9 mouse cellular contexts compared by ENCODE assay signal in the genomic region with DNA sequence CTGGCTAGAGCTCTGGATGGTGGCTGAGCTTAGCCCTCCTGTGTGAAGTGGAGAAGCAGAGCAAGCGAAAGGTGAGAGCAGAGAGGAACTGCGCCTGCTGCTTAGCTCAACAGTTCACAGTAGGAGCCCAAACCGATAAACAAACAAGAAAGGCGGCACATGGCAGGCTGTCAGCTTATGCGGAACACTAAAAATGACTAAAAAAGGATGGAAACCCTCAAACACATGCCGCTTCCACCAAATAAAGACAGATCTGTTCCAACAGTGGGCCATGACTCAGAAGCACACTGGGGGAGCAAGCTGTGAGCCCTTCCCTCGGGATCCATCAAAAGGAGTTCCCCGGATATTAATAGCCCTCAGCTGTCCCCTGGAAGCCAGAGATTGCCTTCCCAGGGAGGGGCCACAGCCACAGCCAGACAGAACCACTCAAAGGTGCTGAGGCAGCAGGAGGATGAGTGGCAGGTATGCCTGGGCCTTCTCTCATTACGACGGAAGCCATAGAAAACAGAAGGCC. TPM values are rescaled to one million over a fixed set of nuclear protein-coding genes. Genes with fewer than 3 reads are reported as not detected.
DNase-seq lines count a peak whose midpoint lies in the region; ATAC-seq and TF ChIP-seq lines count a peak whose summit lies in the region.
"Had no signal": no experiment of that assay in that cellular context is flagged by ENCODE, and none has a peak within 500 bp of the region (broad histone marks: within the 10 kb centered on the region; RNA-seq: fewer than 3 reads in every experiment).

No protein-coding gene starts in this region.

- WGBS in midbrain, embryonic 10.5 days: 37% methylated on average over 10 of the region's 10 CpGs
- 25% methylated on average over 10 of the region's 10 CpGs for WGBS in midbrain, embryonic 14.5 days
- 18% methylated on average over 10 of the region's 10 CpGs for WGBS in forebrain, embryonic 15.5 days
- WGBS in small intestine, adult 2 months: 53% methylated on average over 10 of the region's 10 CpGs

- H3K9ac ChIP-seq in midbrain, embryonic 14.5 days (replicated peaks; ENCODE audit: low read length): no peak overlapping the region
- no peak overlapping the region for H3K9ac ChIP-seq in forebrain, embryonic 15.5 days (replicated peaks)
- H3K9ac ChIP-seq: neural tube, embryonic 12.5 days had no signal

- H3K4me1 ChIP-seq in midbrain, embryonic 10.5 days: peaks cover 83% of the 10 kb centered on the region
- H3K4me1 ChIP-seq in midbrain, embryonic 14.5 days (ENCODE audit: control insufficient read depth, insufficient read depth, low read length): peaks cover 40% of the 10 kb centered on the region
- peaks cover 54% of the 10 kb centered on the region for H3K4me1 ChIP-seq in forebrain, embryonic 15.5 days
- H3K4me1 ChIP-seq in small intestine, adult 2 months (ENCODE audit: control insufficient read depth, insufficient read depth, insufficient read length, low read length): peaks cover 55% of the 10 kb centered on the region

- no peak for TF ChIP-seq CTCF in left cerebral cortex, adult 2 months (IDR thresholded peaks at IDR 0.05)
- TF ChIP-seq CTCF in small intestine, adult 2 months (IDR thresholded peaks at IDR 0.05; ENCODE audit: extremely low read depth, insufficient read length, insufficient replicate concordance, low read depth, low read length): no peak

- no peaks in the 10 kb centered on the region for H3K9me3 ChIP-seq in midbrain, embryonic 10.5 days (replicated peaks)
- H3K9me3 ChIP-seq in midbrain, embryonic 14.5 days (ENCODE audit: control insufficient read depth, low read length): no peaks in the 10 kb centered on the region
- no peaks in the 10 kb centered on the region for H3K9me3 ChIP-seq in forebrain, embryonic 15.5 days
- H3K9me3 ChIP-seq: neural tube, embryonic 12.5 days had no signal

- H3K27me3 ChIP-seq in midbrain, embryonic 10.5 days (ENCODE audit: low read depth, poor library complexity, severe bottlenecking): no peaks in the 10 kb centered on the region; the same call in 1 of the 2 replicates
- H3K27me3 ChIP-seq in midbrain, embryonic 14.5 days (ENCODE audit: control insufficient read depth, insufficient read depth, low read length): no peaks in the 10 kb centered on the region
- no peaks in the 10 kb centered on the region for H3K27me3 ChIP-seq in forebrain, embryonic 15.5 days
- no peaks in the 10 kb centered on the region for H3K27me3 ChIP-seq in small intestine, adult 2 months (ENCODE audit: control insufficient read depth, insufficient read depth, low read length)
- H3K27me3 ChIP-seq: neural tube, embryonic 12.5 days had no signal

- H3K27ac ChIP-seq in midbrain, embryonic 10.5 days (replicated peaks): peak overlapping the region; percentile 65
- H3K27ac ChIP-seq in midbrain, embryonic 14.5 days (replicated peaks; ENCODE audit: low read depth, low read length): no peak overlapping the region
- H3K27ac ChIP-seq in forebrain, embryonic 15.5 days (replicated peaks): peak overlapping the region; percentile 78
- peak overlapping the region; percentile 61 for H3K27ac ChIP-seq in left cerebral cortex, adult 2 months
- H3K27ac ChIP-seq in small intestine, adult 2 months (ENCODE audit: insufficient read depth, low read depth, low read length): peak overlapping the region; percentile 66
- H3K27ac ChIP-seq: neural tube, embryonic 12.5 days had no signal

- intact Hi-C loops in left cerebral cortex, adult 2 months (cut with DNase I): loop anchor here (2.0 kb wide), 1 partner anchor 19 kb away; no protein-coding TSS in a partner anchor

- no peak for TF ChIP-seq POLR2A in small intestine, adult 2 months (IDR thresholded peaks at IDR 0.05; ENCODE audit: low read depth, low read length)

- no peak overlapping the region for H3K4me3 ChIP-seq in midbrain, embryonic 10.5 days
- H3K4me3 ChIP-seq in midbrain, embryonic 14.5 days (replicated peaks; ENCODE audit: low read depth, low read length): no peak overlapping the region
- H3K4me3 ChIP-seq in forebrain, embryonic 15.5 days: no peak overlapping the region
- H3K4me3 ChIP-seq in left cerebral cortex, adult 2 months: no peak overlapping the region
- no peak overlapping the region for H3K4me3 ChIP-seq in small intestine, adult 2 months (ENCODE audit: low read depth, low read length)
- H3K4me3 ChIP-seq: neural tube, embryonic 12.5 days had no signal

- ATAC-seq in cerebellum, adult (ENCODE audit: insufficient number of reproducible peaks, low FRiP score, low TSS enrichment): peak; percentile 59
- no peak for ATAC-seq in midbrain, embryonic 14.5 days (ENCODE audit: low FRiP score, low TSS enrichment)
- peak; percentile 16; the same call in 1 of the 2 replicates for ATAC-seq in forebrain, embryonic 15.5 days (replicated peaks)

- no peak for DNase-seq in cerebellum, postnatal 10 days
- DNase-seq in midbrain, embryonic 10.5 days (ENCODE audit: low spot score): no peak
- DNase-seq in midbrain, embryonic 14.5 days: no peak
- DNase-seq in left cerebral cortex, adult 2 months (ENCODE audit: extremely low spot score in 1 of 2, low spot score in 2 of 2): peak; percentile 51 to 64
- DNase-seq in retina, postnatal 1 day: no peak

- H3K36me3 ChIP-seq in midbrain, embryonic 10.5 days: peaks cover 8% of the 10 kb centered on the region; the same call in 1 of the 2 replicates
- H3K36me3 ChIP-seq in midbrain, embryonic 14.5 days (ENCODE audit: control insufficient read depth, insufficient read depth, low read length): no peaks in the 10 kb centered on the region
- H3K36me3 ChIP-seq in forebrain, embryonic 15.5 days: no peaks in the 10 kb centered on the region
- no peaks in the 10 kb centered on the region for H3K36me3 ChIP-seq in small intestine, adult 2 months (ENCODE audit: control insufficient read depth, insufficient read depth, low read length)
- H3K36me3 ChIP-seq: neural tube, embryonic 12.5 days had no signal

- no peak overlapping the region for H3K4me2 ChIP-seq in midbrain, embryonic 14.5 days (ENCODE audit: low read length)
- no peak overlapping the region for H3K4me2 ChIP-seq in forebrain, embryonic 15.5 days (replicated peaks)
- H3K4me2 ChIP-seq: neural tube, embryonic 12.5 days had no signal

RNA-seq across cellular contexts. Expression of a gene that starts 20.8 kb away (rescaled TPM):
- polyA plus RNA-seq in midbrain, embryonic 10.5 days (2016; fragmentation: Nextera tagmentation; extraction: Ambion mirVana): 14.8 and 15.8 TPM in 2 replicates
- polyA plus RNA-seq in midbrain, embryonic 14.5 days (2014; fragmentation: Nextera tagmentation; extraction: Ambion mirVana): 14.0 and 16.7 TPM in 2 replicates
- 18.3 and 20.3 TPM in 2 replicates for polyA plus RNA-seq in forebrain, embryonic 15.5 days (2015; fragmentation: Nextera tagmentation; extraction: Ambion mirVana)
- total RNA-seq in left cerebral cortex, adult 2 months (2021): 10 to 100 TPM; 23.2 to 30.1 TPM
- polyA plus RNA-seq in small intestine, adult 2 months (2012; rRNA removed): 10.2 and 11.7 TPM in 2 replicates

Comparison
In these comparisons a context has a peak if more than half of its experiments do, and no peak if none do; other contexts are left out.
1. DNase-seq: peak in left cerebral cortex, adult 2 months (2 of 2); none in cerebellum, postnatal 10 days (0 of 2), midbrain, embryonic 10.5 days (single experiment), midbrain, embryonic 14.5 days (single experiment) and retina, postnatal 1 day (single experiment).